8 mouse cellular contexts compared by ENCODE assay signal in the genomic region with DNA sequence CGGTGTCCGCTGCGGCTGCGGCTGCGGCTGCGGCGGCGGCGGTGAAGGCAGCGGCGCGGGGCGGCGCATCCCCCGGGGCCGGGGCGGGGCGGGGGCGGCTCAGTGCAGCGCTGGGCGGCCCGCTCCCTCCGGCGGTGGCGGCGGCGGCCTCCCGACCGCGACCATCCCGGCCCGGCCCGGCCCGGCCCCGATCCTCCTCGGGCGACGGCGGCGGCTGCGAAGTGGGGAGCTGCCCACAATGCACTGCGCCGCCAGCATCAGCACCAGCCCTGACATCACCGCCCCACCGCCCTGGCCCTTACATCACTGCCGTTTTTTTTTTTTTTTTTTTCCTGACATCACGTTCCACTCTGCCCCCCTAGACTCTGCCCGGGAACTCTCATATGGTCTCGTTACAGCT. TPM values are rescaled to one million over a fixed set of nuclear protein-coding genes. Genes with fewer than 3 reads are reported as not detected.
DNase-seq lines count a peak whose midpoint lies in the region; ATAC-seq and TF ChIP-seq lines count a peak whose summit lies in the region.

TSS of gene Ttbk1 (minus strand) at position 245 of the 400 bp plus-strand sequence.

- H3K4me2 ChIP-seq in heart, embryonic 14.5 days (ENCODE audit: low read length) = peak within 1 kb of the TSS; percentile 66
- H3K4me2 ChIP-seq in forebrain, postnatal 0 days (ENCODE audit: low read depth) = peak within 1 kb of the TSS; percentile 79
- peak within 1 kb of the TSS; percentile 63 for H3K4me2 ChIP-seq in neural tube, embryonic 12.5 days (replicated peaks)

- H3K27ac ChIP-seq in heart, embryonic 14.5 days (replicated peaks in 1 of 2; ENCODE audit: control insufficient read depth in 1 of 2, insufficient read depth in 1 of 2, low read depth in 2 of 2, low read length in 2 of 2) = no peak within 1 kb of the TSS
- H3K27ac ChIP-seq in forebrain, postnatal 0 days (ENCODE audit: low read depth, low read length) = peak within 1 kb of the TSS; percentile 85
- H3K27ac ChIP-seq in neural tube, embryonic 12.5 days = peak within 1 kb of the TSS; percentile 68

- 0 out of 2 replicates have a peak within 1 kb of the TSS, but pooled peaks have one; percentile 12 for H3K9ac ChIP-seq in heart, embryonic 14.5 days (ENCODE audit: low read length)
- peak within 1 kb of the TSS; percentile 84 for H3K9ac ChIP-seq in forebrain, postnatal 0 days
- peak within 1 kb of the TSS; percentile 95 for H3K9ac ChIP-seq in neural tube, embryonic 12.5 days

- no peak for ATAC-seq in heart, embryonic 14.5 days (ENCODE audit: insufficient number of reproducible peaks, insufficient read depth, low FRiP score, low read depth)
- ATAC-seq in cerebellum, adult (ENCODE audit: insufficient number of reproducible peaks, low FRiP score, low TSS enrichment) = peak; percentile 70; the same call in 1 of the 2 replicates
- peak; percentile 91 for ATAC-seq in forebrain, postnatal 0 days
- peak; percentile 68 for ATAC-seq in neural tube, embryonic 12.5 days (ENCODE audit: low FRiP score, low read depth)

- DNase-seq in heart, adult 9 months (ENCODE audit: low spot score in 2 of 2) = no peak
- peak; percentile 85 for DNase-seq in forebrain, postnatal 0 days
- peak in 1 of 2 experiments; percentile 66 for DNase-seq in left cerebral cortex, adult 8-10 months (ENCODE audit: low spot score in 2 of 2)
- DNase-seq in urinary bladder, postnatal 25 days (ENCODE audit: low spot score) = no peak
- DNase-seq in urinary bladder, adult 18-20 months (ENCODE audit: low spot score in 2 of 2) = no peak

- peaks cover 58% of the 10 kb centered on the region for H3K27me3 ChIP-seq in heart, embryonic 14.5 days (ENCODE audit: control insufficient read depth, insufficient read depth, low read length)
- no peaks in the 10 kb centered on the region for H3K27me3 ChIP-seq in forebrain, postnatal 0 days (ENCODE audit: insufficient read depth, low read length)
- H3K27me3 ChIP-seq in neural tube, embryonic 12.5 days (replicated peaks) = peaks cover 48% of the 10 kb centered on the region

- peaks cover 6 to 11% of the 10 kb centered on the region in 2 experiments; a peak in 3 of 4 replicates for H3K4me1 ChIP-seq in heart, embryonic 14.5 days (ENCODE audit: control insufficient read depth in 2 of 2, insufficient read depth in 2 of 2, low read length in 2 of 2)
- H3K4me1 ChIP-seq in forebrain, postnatal 0 days (ENCODE audit: insufficient read depth) = peaks cover 20% of the 10 kb centered on the region
- H3K4me1 ChIP-seq in neural tube, embryonic 12.5 days = peaks cover 40% of the 10 kb centered on the region

- no peak for TF ChIP-seq CTCF in forebrain, postnatal 0 days (IDR thresholded peaks at IDR 0.05; ENCODE audit: low read depth)

- peak within 1 kb of the TSS in 1 of 2 experiments; percentile 36; a peak in 2 of 4 replicates for H3K4me3 ChIP-seq in heart, embryonic 14.5 days (ENCODE audit: control insufficient read depth in 1 of 2, insufficient read depth in 1 of 2, low read depth in 1 of 2, low read length in 2 of 2)
- peak within 1 kb of the TSS; percentile 75 for H3K4me3 ChIP-seq in forebrain, postnatal 0 days (ENCODE audit: low read depth, low read length)
- H3K4me3 ChIP-seq in neural tube, embryonic 12.5 days = peak within 1 kb of the TSS; percentile 83

- H3K36me3 ChIP-seq in heart, embryonic 14.5 days (ENCODE audit: control insufficient read depth, insufficient read depth, low read length) = no peaks in the 10 kb centered on the region
- no peaks in the 10 kb centered on the region; the same call in 1 of the 2 replicates for H3K36me3 ChIP-seq in forebrain, postnatal 0 days (ENCODE audit: insufficient read depth)
- no peaks in the 10 kb centered on the region for H3K36me3 ChIP-seq in neural tube, embryonic 12.5 days

- no peaks in the 10 kb centered on the region for H3K9me3 ChIP-seq in heart, embryonic 14.5 days (ENCODE audit: control insufficient read depth, low read length)
- H3K9me3 ChIP-seq in forebrain, postnatal 0 days (ENCODE audit: low read length) = no peaks in the 10 kb centered on the region
- no peaks in the 10 kb centered on the region for H3K9me3 ChIP-seq in neural tube, embryonic 12.5 days

- WGBS in heart, embryonic 14.5 days = 2% methylated on average over 43 of the region's 49 CpGs
- WGBS in forebrain, postnatal 0 days = under 1% methylated on average over 23 of the region's 49 CpGs
- 0% methylated on average over 23 of the region's 49 CpGs for WGBS in neural tube, embryonic 12.5 days

RNA-seq across cellular contexts. Expression of gene Ttbk1, which starts in this region (rescaled TPM):
- 0.16 and 0.18 TPM in 2 replicates for polyA plus RNA-seq in heart, embryonic 14.5 days (2014; fragmentation: Nextera tagmentation; extraction: Ambion mirVana)
- total RNA-seq in forebrain, postnatal 0 days (2014; rRNA removed) = 32.3 and 36.5 TPM in 2 replicates
- 4.2 and 5.6 TPM in 2 replicates for polyA plus RNA-seq in forebrain, postnatal 0 days (2015; fragmentation: Nextera tagmentation; extraction: Ambion mirVana)
- total RNA-seq in left cerebral cortex, adult 8-10 months (2022) = 100 to 1,000 TPM; 110 to 125 (median 119) TPM
- 6.2 and 7.1 TPM in 2 replicates for polyA plus RNA-seq in neural tube, embryonic 12.5 days (2016; fragmentation: Nextera tagmentation; extraction: Ambion mirVana)

Comparison
In these comparisons a context has a peak if more than half of its experiments do, and no peak if none do; other contexts are left out.
1. H3K27ac ChIP-seq: peak in forebrain, postnatal 0 days (single experiment) and neural tube, embryonic 12.5 days (single experiment); none in heart, embryonic 14.5 days (0 of 2).
2. H3K9ac ChIP-seq: peak in every context shown above with its lines; median percentile 95 in neural tube, embryonic 12.5 days; 84 in forebrain, postnatal 0 days; 12 in heart, embryonic 14.5 days.
3. Peak in every context shown above with its lines, with median percentiles within 50 percentile points of each other: H3K4me2 ChIP-seq.